Mouse (Mus musculus) intestine, embryonic 15.5 days (tissue): ENCODE measurements around the gene Bhlha9. TPM values are rescaled to one million over a fixed set of nuclear protein-coding genes. Genes with fewer than 3 reads are reported as not detected.

Source experiments
- ATAC-seq: fragments of 200-750 bp; cut with Nextera tagmentation; 2 replicates; pipeline ENCODE4 v1.8.0; 2017; ENCODE audit warnings: moderate TSS enrichment, moderate library complexity
- H3K27ac ChIP-seq: fragments of 300-500 bp; sonication (generic); 2 replicates; pipeline ENCODE4 v1.5.1; 2015; ENCODE audit warnings: mild to moderate bottlenecking, inconsistent platforms
- H3K27me3 ChIP-seq: fragments of 300-500 bp; sonication (generic); replicated peaks from 2 replicates; pipeline ENCODE4 v1.6.1; 2015; ENCODE audit warnings: inconsistent platforms
- H3K36me3 ChIP-seq: fragments of 300-500 bp; sonication (generic); 2 replicates; pipeline ENCODE4 v1.6.1; 2015; ENCODE audit warnings: inconsistent platforms
- H3K4me1 ChIP-seq: fragments of 300-500 bp; sonication (generic); replicated peaks from 2 replicates; pipeline ENCODE4 v1.6.1; 2015; ENCODE audit warnings: inconsistent platforms
- H3K4me2 ChIP-seq: fragments of 300-500 bp; sonication (generic); replicated peaks from 2 replicates; pipeline ENCODE4 v1.6.1; 2015; ENCODE audit warnings: mild to moderate bottlenecking, inconsistent platforms
- H3K4me3 ChIP-seq: fragments of 300-500 bp; sonication (generic); replicated peaks from 2 replicates; pipeline ENCODE4 v1.5.1; 2015; ENCODE audit warnings: inconsistent platforms
- H3K9ac ChIP-seq: fragments of 300-500 bp; sonication (generic); 2 replicates; pipeline ENCODE4 v1.6.1; 2015; ENCODE audit warnings: inconsistent platforms
- H3K9me3 ChIP-seq: fragments of 300-500 bp; sonication (generic); 2 replicates; pipeline ENCODE4 v1.6.1; 2016; ENCODE audit warnings: inconsistent platforms
- WGBS: fragments of 180-500 bp; shearing (Covaris S2); methylation state at CpG from one replicate; pipeline ENCODE4 v1.1.7; 2015; 5-methylcytosine and 5-hydroxymethylcytosine counted together
- polyA plus RNA-seq: library from polyadenylated mRNA; unstranded; fragments of >200 nt; fragmentation: Nextera tagmentation; extraction: Ambion mirVana; gene quantifications from 2 replicates; pipeline ENCODE4 v1.2.1, GENCODE M21; 2015

The Bhlha9 gene
- polyA plus RNA-seq = 0.14 and 0.19 TPM in 2 replicates

- peaks cover 48% of the 10 kb centered on the region for H3K27me3 ChIP-seq
- H3K4me3 ChIP-seq = peak within 1 kb of the TSS; percentile 33
- ATAC-seq = no peak
- peak within 1 kb of the TSS; percentile 76 for H3K4me2 ChIP-seq
- WGBS = 61% methylated on average over 15 of the region's 15 CpGs
- no peak within 1 kb of the TSS for H3K27ac ChIP-seq
- no peaks in the 10 kb centered on the region for H3K9me3 ChIP-seq
- H3K9ac ChIP-seq = peak within 1 kb of the TSS; percentile 28; the same call in 1 of the 2 replicates
- no peaks in the 10 kb centered on the region for H3K36me3 ChIP-seq
- H3K4me1 ChIP-seq = peaks cover 10% of the 10 kb centered on the region
Measured at GRCm38 (mm10) chr11:76671871-76672475, at the start of gene Bhlha9. Gene Bhlha9, plus strand, starts transcription at chr11:76672470.

GRCm38 (mm10) chr11:76622566-76623205 is 49.6 kb upstream of the Bhlha9 start:
- H3K9ac ChIP-seq = peak overlapping the region; percentile 62
- no peaks in the 10 kb centered on the region for H3K36me3 ChIP-seq
- peaks cover 16% of the 10 kb centered on the region for H3K4me1 ChIP-seq
- peak overlapping the region; percentile 99 for H3K4me2 ChIP-seq
- H3K9me3 ChIP-seq = no peaks in the 10 kb centered on the region
- WGBS = under 1% methylated on average over 65 of the region's 66 CpGs
- H3K4me3 ChIP-seq = peak overlapping the region; percentile 77
- 0 out of 2 replicates have a peak overlapping the region, but pooled peaks have one; percentile 44 for H3K27ac ChIP-seq
- ATAC-seq = peak; percentile 49
- peaks cover 28% of the 10 kb centered on the region for H3K27me3 ChIP-seq

- peak; percentile 88 for ATAC-seq
- H3K9ac ChIP-seq = peak overlapping the region; percentile 62
Measured at GRCm38 (mm10) chr11:76623206-76623961, 48.9 kb upstream of the Bhlha9 start.

GRCm38 (mm10) chr11:76624071-76624470 is 48.2 kb upstream of the Bhlha9 start:
- H3K36me3 ChIP-seq = no peaks in the 10 kb centered on the region
- WGBS = 65% methylated on average over 10 of the region's 10 CpGs
- no peak overlapping the region for H3K9ac ChIP-seq
- H3K4me1 ChIP-seq = peaks cover 16% of the 10 kb centered on the region
- H3K27me3 ChIP-seq = peaks cover 28% of the 10 kb centered on the region
- no peak overlapping the region for H3K27ac ChIP-seq
- peak overlapping the region; percentile 99 for H3K4me2 ChIP-seq
- H3K9me3 ChIP-seq = no peaks in the 10 kb centered on the region
- H3K4me3 ChIP-seq = no peak overlapping the region
- no peak for ATAC-seq

More at GRCm38 (mm10) chr11:76623206-76623961, 48.9 kb upstream of the Bhlha9 start:
- no peaks in the 10 kb centered on the region for H3K9me3 ChIP-seq
- H3K36me3 ChIP-seq = no peaks in the 10 kb centered on the region
- 0 out of 2 replicates have a peak overlapping the region, but pooled peaks have one; percentile 44 for H3K27ac ChIP-seq
- peak overlapping the region; percentile 99 for H3K4me2 ChIP-seq
- H3K27me3 ChIP-seq = peaks cover 28% of the 10 kb centered on the region
- WGBS = 1% methylated on average over 70 of the region's 72 CpGs
- peaks cover 16% of the 10 kb centered on the region for H3K4me1 ChIP-seq
- H3K4me3 ChIP-seq = peak overlapping the region; percentile 77

- peaks cover 16% of the 10 kb centered on the region for H3K4me1 ChIP-seq
- H3K9me3 ChIP-seq = no peaks in the 10 kb centered on the region
- H3K36me3 ChIP-seq = no peaks in the 10 kb centered on the region
- ATAC-seq = no peak
- peaks cover 27% of the 10 kb centered on the region for H3K27me3 ChIP-seq
- 81% methylated on average over 3 of the region's 3 CpGs for WGBS
- H3K4me3 ChIP-seq = no peak overlapping the region
- H3K4me2 ChIP-seq = no peak overlapping the region
- H3K27ac ChIP-seq = no peak overlapping the region
- H3K9ac ChIP-seq = no peak overlapping the region
Measured at GRCm38 (mm10) chr11:76624881-76625280, 47.4 kb upstream of the Bhlha9 start.

GRCm38 (mm10) chr11:76628613-76629012 is 43.7 kb upstream of the Bhlha9 start:
- Histone ChIP-seq H3K9ac (no peak overlapping the region), H3K9me3 (no peaks in the 10 kb centered on the region), H3K4me1 (no peaks in the 10 kb centered on the region), H3K4me2 (no peak overlapping the region), H3K36me3 (no peaks in the 10 kb centered on the region), H3K4me3 (no peak overlapping the region), H3K27me3 (no peaks in the 10 kb centered on the region), H3K27ac (no peak overlapping the region)
- 67% methylated on average over 5 of the region's 5 CpGs for WGBS
- no peak for ATAC-seq

GRCm38 (mm10) chr11:76630023-76630422 is 42.2 kb upstream of the Bhlha9 start:
- Histone ChIP-seq H3K9ac (no peak overlapping the region), H3K36me3 (no peaks in the 10 kb centered on the region), H3K4me3 (no peak overlapping the region), H3K27ac (no peak overlapping the region), H3K27me3 (no peaks in the 10 kb centered on the region), H3K9me3 (no peaks in the 10 kb centered on the region), H3K4me2 (no peak overlapping the region), H3K4me1 (no peaks in the 10 kb centered on the region)
- ATAC-seq = no peak
- 41% methylated on average over 2 of the region's 2 CpGs for WGBS

GRCm38 (mm10) chr11:76630487-76630886 is 41.8 kb upstream of the Bhlha9 start:
- Histone ChIP-seq H3K27me3 (no peaks in the 10 kb centered on the region), H3K9ac (no peak overlapping the region), H3K36me3 (no peaks in the 10 kb centered on the region), H3K4me2 (no peak overlapping the region), H3K27ac (no peak overlapping the region), H3K4me1 (no peaks in the 10 kb centered on the region), H3K4me3 (no peak overlapping the region), H3K9me3 (no peaks in the 10 kb centered on the region)
- 74% methylated on average over 5 of the region's 5 CpGs for WGBS
- ATAC-seq = no peak

- no peaks in the 10 kb centered on the region for H3K4me1 ChIP-seq
- H3K4me3 ChIP-seq = no peak overlapping the region
- no peaks in the 10 kb centered on the region for H3K36me3 ChIP-seq
- no peak overlapping the region for H3K9ac ChIP-seq
- no peaks in the 10 kb centered on the region for H3K9me3 ChIP-seq
- 80% methylated on average over 17 of the region's 17 CpGs for WGBS
- no peak overlapping the region for H3K27ac ChIP-seq
- H3K27me3 ChIP-seq = no peaks in the 10 kb centered on the region
- ATAC-seq = no peak
- H3K4me2 ChIP-seq = no peak overlapping the region
Measured at GRCm38 (mm10) chr11:76639269-76639985, 32.8 kb upstream of the Bhlha9 start.

- WGBS = 71% methylated on average over 4 of the region's 4 CpGs
- ATAC-seq = no peak
Measured at GRCm38 (mm10) chr11:76640231-76640630, 32.0 kb upstream of the Bhlha9 start.

GRCm38 (mm10) chr11:76644257-76644656 is 28.0 kb upstream of the Bhlha9 start:
- Histone ChIP-seq H3K27me3 (peaks cover 5% of the 10 kb centered on the region), H3K4me3 (no peak overlapping the region), H3K36me3 (no peaks in the 10 kb centered on the region), H3K9me3 (no peaks in the 10 kb centered on the region), H3K4me2 (no peak overlapping the region), H3K27ac (no peak overlapping the region), H3K9ac (no peak overlapping the region), H3K4me1 (peaks cover 11% of the 10 kb centered on the region; the same call in 1 of the 2 replicates)
- ATAC-seq = no peak
- 77% methylated on average over 6 of the region's 6 CpGs for WGBS

More at GRCm38 (mm10) chr11:76640231-76640630, 32.0 kb upstream of the Bhlha9 start:
- Histone ChIP-seq H3K36me3 (no peaks in the 10 kb centered on the region), H3K4me3 (no peak overlapping the region), H3K27me3 (no peaks in the 10 kb centered on the region), H3K27ac (no peak overlapping the region), H3K4me2 (no peak overlapping the region), H3K9ac (no peak overlapping the region), H3K9me3 (no peaks in the 10 kb centered on the region), H3K4me1 (no peaks in the 10 kb centered on the region)

GRCm38 (mm10) chr11:76645036-76645435 is 27.2 kb upstream of the Bhlha9 start:
- WGBS = 77% methylated on average over 9 of the region's 9 CpGs
- ATAC-seq = no peak
- H3K4me2 ChIP-seq = no peak overlapping the region
- H3K27me3 ChIP-seq = peaks cover 5% of the 10 kb centered on the region
- no peaks in the 10 kb centered on the region for H3K36me3 ChIP-seq
- H3K4me3 ChIP-seq = no peak overlapping the region
- H3K27ac ChIP-seq = no peak overlapping the region
- H3K9ac ChIP-seq = no peak overlapping the region
- H3K4me1 ChIP-seq = peaks cover 11% of the 10 kb centered on the region; the same call in 1 of the 2 replicates
- no peaks in the 10 kb centered on the region for H3K9me3 ChIP-seq
